Mouse (Mus musculus) megakaryocyte, embryonic 14.5 days (primary cell): ENCODE results near the gene Cntn4.

ENCODE experiments used
- FLI1 ChIP-seq: IDR thresholded peaks from 2 replicates; pipeline ENCODE4 v1.6.1; 2012; ENCODE audit warnings: low read length, inconsistent platforms, mixed read lengths
- GATA1 ChIP-seq: IDR thresholded peaks from 3 replicates; pipeline ENCODE4 v1.6.1; 2012; ENCODE audit warnings: mixed read lengths, low read length, inconsistent platforms, borderline replicate concordance

- TF ChIP-seq GATA1 (no peak), FLI1 (no peak)
These were observed 939.6 kb downstream of the Cntn4 start for GRCm38 (mm10) chr6:106617081-106617480.
